Mouse (Mus musculus) heart, adult 9 months (tissue): Measurements from ENCODE around the gene Stmn1.
A peak's percentile ranks its signal among the peaks of the same experiment; 100 is the strongest.
"Not testable (repeated sequence)": the region's sequence is repeated elsewhere in the genome, so short reads cannot be mapped to it uniquely, and the experiment has no call there.

Experiments
- DNase-seq, 2 experiments: peaks; one replicate each; pipeline ENCODE4 v3.0.0; 2022; ENCODE audit warnings: low spot score in 2 of 2

The Stmn1 gene

DNA sequence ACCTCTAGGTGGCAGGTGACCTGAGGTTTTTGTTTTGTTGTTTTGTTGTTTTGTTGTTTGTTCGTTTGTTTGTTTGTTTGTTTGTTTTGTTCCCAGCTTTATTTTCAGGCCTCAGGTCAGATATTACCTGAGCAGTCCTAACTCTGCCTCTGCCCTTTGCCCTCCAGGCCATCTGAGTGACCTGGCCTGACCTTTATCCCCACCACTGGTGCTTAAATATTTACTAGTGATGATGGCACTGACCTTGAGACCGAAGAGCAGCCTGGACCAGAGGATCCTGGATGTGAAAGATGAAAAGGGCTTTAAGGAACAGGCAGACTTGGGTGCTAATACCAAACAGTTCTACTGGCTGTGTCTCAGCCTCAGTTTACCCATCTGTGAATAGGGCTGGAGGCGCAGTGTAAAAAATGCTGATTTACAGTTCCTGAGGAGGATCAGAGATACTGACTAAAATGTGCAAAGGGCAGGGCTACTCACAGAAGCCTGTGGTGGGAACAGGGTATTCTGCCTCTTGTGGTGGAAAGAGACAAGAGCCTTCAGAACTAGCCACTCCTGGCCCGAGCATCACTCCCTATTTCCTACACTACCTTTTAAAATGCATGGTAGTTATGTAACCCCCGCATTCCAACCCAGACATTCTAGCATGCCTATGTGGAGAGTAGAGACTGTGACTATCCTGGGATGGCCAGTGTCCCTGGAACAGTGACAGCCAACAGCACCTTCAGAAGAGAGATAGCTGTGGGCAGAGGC, 17.2 kb downstream of the Stmn1 start:
- DNase-seq = no peak

DNA sequence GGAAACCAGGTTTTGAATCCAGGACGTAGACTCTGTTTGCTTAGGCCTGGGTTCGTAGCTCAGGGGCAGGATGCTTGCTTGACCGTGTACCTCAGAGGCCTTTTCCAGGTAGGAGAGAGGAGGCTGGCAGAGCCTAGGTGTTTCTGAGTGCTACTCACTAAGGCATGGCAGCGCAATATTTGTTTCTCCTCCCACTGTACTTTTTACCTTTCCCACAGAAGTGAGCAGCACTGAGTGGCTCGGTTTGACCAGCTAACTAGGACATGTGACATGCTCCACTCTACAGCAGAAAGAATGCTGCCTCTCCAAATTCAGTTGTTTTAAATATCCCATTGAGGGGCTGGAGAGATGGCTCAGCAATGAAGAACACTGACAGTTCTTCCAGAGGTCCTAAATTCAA, 20.1 kb downstream of the Stmn1 start:
- DNase-seq = no peak

DNA sequence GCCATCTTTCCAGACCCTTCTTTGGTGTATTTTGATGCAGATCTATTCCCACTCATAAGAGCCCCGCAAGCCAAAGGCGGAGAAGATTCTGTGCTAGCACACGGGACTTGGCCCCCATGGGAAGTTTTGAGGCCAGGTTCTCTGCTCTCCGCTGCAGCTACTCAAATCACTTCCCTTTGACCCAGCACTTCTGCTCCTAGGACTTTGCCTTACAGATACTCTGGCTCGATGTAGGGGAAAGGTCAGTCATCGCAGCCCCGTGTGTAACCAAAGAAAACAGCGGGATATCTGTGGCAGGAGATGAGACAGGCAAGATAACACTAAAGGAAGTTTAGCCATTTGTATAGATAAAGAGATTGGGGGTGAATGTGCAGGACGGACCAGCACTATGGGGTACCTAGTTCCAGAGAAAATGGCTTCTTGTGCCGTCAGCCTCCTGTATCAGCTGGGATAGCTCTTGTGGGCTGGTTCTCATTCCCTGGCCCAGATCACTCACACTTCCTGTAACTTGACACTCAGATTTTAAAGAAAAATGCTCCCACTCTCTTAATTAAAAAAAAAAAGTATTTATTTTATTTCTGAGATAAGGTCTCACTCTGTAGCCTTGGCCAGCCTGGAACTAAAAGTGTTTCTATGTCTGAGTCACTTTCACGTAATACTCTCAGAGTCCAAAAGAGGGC, 22.0 kb downstream of the Stmn1 start:
- no peak for DNase-seq

DNA sequence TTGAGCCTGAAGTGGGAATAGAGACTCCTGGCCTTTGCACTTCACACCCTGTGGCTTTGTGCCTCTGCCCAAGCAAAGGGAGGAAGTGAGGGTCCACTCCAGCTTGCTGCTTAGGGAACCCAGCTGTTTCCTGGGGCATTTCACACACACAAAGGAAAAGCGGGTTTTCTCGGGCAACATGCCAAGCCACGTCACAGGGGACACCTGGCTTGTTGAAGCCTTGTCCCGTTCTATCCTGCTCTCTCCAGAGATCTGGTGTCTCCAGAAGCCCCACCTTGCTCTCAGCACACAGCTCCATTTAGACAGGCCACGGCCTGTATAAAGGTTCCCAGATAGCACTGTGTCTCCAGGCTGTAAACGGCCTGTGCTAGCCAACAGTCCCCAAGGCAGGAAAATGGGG, 23.6 kb downstream of the Stmn1 start:
- no peak for DNase-seq

DNA sequence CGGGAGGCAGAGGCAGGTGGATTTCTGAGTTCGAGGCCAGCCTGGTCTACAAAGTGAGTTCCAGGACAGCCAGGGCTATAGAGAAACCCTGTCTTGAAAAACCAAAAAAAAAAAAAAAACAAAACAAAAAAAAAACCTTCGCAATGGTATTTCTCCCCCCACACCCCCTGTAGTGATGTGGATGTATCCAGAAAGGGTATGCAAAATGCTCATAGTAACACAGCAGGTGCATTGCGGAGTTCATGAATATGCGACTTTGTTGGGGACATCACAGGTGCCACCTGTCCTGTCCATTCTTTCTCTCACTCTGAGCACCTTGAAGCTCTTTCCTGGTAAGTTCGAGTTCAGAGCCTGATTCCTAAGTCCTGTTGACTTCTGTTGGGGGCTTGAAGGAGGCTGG, 26.0 kb downstream of the Stmn1 start:
- not testable (repeated sequence) for DNase-seq

DNA sequence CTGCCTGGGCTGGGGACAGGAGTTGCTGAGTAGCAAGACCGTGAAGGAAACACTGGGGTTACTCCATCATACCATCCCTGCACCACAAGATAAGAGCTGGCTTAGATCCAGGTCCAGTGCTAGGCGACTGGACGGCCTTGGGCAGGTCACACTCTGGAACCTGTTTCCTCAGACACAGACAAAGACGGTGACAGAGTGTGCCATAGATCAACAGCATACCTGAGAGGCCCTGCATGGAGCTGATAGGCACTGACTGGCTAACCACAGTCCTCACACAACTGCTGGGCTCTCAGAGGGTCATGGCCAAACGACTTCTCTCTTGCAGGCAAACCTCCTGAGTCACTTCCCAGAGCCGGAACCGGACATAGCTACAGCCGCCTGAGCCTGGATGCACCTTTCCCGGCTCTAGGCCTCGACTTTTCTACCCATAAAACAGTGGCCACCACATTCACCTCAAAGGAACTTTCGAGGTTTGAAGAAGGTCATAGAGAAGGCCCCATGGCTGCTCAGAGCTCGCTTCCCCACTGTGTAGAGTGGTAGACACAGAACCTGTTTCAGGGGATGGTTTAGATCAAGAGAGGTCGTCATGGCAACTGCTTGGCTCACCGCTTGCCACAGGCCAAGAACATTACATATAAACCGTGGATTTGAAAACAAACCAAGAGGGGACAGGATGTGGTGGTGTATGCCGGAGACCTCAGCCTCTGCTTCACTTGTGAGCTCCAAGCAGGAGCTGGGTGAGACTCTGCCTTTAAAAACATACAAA, 26.8 kb downstream of the Stmn1 start:
- no peak for DNase-seq

DNA sequence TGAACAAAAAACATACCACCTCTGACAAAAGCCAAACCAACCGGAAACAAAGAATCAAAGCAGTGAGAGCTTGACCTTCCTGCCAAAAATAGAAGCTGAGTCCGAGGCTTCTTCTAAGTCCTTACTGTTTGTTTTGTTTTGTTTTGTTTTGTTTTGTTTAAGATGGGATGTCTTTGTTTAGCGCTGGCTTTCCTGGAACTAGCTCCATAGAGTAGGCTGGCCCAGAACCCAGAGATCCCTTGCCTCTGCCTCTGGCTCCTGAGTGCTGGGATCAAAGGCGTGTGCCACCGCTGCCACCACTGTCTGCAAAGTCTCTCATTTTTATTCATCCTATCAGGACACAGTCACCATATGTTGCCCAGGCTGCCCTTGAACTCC, 27.4 kb downstream of the Stmn1 start:
- DNase-seq = no peak

DNA sequence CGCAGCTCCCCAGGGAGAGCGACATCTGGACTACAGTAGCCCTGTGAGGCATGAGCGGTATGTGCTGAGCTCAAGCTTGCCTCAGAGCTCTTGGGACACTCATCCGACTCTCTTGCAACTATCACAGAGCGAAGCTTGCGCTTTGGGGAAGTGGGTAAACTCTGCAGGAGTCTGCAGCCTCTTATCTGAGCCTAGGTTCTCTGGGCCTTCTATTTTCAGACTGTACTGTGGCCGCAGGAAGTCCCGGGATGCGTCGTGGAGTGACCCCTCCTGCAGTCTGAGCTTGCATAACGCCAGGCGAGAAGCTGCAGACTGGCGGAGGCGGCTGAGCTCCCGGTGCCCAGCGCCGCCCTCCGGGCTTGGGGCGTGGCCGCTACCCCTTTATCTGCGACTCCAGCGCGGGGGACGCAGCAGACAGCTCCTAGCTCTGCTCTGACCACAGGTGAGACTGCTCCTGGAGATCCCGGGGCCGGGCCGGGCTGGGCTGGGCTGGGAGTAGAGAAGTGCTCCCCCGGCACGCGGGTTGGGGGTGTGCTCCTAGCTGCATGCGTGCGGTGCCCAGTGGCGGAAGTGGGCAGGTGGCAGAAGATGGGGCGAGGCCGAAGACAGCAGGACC, 28.6 kb downstream of the Stmn1 start, which contains the start of gene Paqr7:
Gene Paqr7, plus strand, starts transcription at position 103 of the 616 bp plus-strand sequence.
- DNase-seq = peak; percentile 81 to 83

DNA sequence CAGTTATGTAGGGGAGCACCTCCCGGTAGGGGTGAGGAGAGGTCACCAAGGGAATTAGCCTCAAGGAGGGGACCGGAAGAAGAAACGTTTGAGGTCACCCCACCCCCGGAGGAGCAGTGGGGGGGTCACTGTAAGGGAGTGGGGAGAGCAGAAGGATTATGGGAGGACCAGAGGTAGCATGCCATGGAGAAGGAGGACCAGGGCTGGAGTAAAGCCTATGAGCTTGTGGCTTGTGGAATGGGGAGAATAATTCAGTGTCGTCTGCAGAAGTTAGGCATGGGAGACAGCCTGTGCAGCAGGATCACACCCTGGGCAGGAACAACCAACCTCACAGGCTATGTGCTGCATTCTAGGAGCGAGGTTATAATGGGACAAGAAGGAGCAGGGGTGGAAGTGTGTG, 29.1 kb downstream of the Stmn1 start:
- peak in 1 of 2 experiments; percentile 26 for DNase-seq

DNA sequence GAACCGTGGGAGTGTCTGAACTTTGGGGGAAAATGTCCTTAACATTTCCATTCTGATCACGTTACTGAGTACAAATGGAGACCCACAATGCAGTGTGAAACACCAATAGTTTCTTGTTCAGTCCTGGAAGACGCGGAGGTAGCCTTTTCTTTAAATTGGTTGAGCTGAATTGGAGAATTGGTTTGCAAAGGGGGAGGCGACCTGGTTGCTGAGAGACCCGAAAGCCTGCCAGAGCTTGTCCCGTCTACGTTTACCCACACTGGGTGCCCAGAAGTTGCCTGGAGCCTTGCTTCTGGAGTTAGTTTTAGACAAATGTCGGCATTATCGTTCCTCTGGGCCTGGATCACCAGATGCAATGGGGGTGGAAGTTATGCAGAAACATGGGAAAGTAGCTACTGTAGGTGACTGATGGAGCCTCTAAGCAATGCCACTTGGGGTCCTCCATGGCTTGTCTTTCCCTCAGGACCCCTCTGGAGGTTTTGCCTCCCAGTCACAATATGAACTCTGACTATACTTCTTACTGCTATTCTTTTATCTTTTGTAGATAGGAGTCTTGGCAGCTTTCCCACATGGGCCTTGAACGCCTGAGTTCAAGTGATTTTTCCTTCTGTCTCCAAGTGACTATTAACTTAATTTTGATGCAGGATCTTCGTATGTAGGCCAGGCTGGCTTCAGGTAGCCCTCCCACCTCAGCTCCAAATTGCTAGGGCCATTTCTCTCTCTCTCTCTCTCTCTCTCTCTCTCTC, 30.0 kb downstream of the Stmn1 start:
- DNase-seq = no peak

DNA sequence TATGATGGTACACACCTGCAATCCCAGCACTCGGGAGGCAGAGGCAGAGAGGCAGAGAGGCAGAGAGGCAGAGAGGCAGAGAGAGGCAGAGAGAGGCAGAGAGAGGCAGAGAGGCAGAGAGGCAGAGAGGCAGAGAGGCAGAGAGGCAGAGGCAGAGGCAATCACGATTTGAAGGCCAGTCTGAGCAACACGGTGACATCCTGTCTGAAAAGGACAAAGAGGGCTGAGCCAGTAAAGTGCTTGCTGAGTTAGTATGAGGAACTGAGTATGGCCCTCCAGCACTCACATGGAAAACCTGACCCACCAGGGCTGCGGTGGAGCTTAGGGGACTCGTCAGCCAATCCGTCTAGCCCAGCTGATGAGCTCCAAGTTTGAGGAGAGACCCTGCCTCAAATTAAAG, 30.9 kb downstream of the Stmn1 start:
- not testable (repeated sequence) for DNase-seq

DNA sequence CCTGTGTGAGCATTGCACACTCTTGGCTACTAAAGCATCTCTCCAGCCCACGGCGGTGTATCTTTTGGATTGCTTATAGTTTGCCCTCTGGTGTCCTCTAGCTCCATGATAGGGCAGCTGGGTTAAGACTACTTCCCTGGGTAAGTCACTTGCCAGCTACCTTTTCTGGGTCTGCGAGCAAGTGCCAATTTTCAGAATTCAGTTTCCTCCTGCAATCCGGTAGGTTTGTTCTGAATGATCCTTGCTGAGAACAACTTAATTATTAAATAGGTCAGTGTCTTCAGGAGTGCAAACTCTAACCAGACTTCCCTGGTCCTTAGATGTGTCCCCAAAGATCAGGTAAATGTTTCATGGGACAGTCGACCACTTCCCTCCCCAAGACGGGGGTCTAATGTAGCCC, 33.0 kb downstream of the Stmn1 start:
- no peak for DNase-seq

DNA sequence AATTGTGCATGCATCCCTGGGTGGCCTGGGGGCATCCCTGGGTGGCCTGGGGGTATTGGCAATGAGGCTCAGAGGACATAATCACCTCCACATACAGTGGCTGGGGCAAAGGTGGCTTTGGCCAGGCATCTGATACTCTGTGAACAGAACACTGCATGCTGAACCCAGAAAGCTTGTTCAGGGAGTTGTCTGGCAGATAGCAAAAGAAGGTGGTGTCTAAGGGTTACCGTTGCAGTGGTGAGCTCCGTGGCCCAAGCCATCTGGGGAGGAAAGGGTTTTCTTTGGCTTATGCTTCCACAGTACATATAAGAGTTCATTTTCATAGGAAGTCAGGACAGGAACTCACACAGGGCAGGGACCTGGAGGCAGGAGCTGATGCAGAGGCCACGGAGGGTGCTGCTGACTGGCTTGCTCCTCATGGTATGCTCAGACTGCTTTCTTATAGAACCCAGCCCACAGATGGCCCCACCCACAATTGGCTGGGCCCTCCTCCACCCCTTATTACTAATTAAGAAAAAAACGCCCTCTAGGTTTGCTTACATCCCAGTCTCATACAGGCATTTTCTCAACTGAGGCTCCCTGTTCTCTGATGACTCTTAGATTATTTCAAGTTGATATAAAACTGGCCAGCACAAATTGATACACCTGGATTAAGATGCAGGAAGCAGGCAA, 35.7 kb downstream of the Stmn1 start:
- DNase-seq = no peak

DNA sequence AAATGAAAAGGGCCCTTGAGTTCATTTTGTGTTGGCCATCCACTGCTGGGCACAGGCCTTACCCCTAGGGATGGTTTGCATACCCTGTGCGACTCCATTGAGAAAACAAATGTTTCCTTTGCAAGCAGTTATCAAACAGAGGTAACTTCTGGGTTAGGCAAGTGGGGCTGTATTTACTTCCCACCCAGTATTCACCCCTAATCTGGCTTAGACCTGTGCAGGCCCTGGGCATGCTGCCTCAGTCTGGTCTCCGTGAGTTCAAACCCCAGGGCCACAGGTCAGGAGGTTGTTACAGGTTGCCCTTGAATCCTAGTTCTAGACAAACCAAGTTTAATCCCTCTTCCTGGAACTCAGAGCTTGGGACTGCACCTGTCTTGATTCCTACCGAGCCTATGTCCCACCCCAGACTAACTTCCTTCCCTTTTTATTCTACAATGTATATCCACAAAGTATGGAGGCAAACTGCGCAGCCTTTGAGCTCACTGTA, 37.2 kb downstream of the Stmn1 start:
- no peak for DNase-seq

DNA sequence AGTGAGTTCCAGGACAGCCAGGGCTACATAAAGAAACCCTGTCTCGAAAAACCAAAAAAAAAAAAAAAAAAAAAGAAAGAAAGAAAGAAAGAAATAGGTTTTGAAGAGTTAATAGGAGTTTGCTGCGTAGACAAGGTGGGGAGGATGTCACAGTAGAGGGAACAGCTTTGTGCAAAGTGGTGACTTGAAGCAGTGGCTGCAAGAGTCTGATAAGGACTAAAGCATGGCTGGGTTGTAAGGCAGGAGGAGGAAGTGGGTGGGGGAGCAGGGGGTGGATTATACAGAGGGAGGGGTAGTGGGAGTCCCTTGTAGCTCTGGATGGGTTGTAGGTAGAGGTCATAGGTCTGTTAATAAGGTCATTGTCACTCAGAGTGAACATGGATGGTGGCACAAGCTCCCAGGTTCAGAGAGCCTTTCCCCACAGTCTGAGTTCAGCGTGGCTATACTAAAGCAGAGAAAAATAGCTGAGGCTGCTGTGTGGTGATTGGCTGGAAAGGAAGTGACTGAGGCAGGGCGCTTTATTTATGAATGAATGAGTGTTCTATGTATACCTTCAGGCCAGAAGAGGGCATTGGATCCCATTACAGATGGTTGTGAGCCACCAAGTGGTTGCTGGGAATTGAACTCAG, 38.0 kb downstream of the Stmn1 start:
- no peak for DNase-seq

DNA sequence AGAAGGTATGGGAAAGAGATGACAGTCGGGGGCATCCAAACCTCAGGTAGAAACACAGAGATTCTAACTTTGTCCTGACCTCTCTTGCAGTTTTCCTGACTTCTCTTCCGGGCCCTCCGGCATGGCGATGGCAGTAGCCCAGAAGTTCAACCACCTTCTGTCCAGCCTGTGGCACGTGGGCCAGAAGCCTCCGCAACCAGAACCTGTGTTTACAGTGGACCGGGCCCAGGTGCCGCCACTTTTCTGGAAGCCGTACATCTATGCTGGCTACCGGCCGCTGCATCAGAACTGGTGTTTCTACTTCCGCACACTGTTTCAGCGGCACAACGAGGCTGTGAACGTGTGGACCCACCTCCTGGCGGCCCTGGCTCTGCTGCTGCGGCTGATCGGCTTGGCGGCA, 38.6 kb downstream of the Stmn1 start:
- DNase-seq = no peak

DNA sequence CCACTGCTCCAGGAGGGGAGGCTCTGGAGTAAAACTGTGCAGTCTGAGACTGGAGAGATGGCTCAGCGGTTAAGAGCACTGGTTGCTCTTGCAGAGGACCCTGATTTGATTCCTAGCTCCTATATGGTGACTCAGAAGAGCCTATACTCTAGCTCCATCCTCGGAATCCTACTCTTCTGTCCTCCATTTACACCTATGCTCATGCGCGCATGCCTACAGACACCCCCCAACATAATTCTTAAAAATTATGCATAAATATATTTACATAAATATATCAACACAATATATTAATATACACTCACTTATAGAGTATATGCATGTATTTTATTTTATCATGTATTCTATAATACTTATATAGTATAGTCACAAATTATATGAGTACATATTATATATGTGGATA, 42.3 kb downstream of the Stmn1 start:
- DNase-seq = no peak

DNA sequence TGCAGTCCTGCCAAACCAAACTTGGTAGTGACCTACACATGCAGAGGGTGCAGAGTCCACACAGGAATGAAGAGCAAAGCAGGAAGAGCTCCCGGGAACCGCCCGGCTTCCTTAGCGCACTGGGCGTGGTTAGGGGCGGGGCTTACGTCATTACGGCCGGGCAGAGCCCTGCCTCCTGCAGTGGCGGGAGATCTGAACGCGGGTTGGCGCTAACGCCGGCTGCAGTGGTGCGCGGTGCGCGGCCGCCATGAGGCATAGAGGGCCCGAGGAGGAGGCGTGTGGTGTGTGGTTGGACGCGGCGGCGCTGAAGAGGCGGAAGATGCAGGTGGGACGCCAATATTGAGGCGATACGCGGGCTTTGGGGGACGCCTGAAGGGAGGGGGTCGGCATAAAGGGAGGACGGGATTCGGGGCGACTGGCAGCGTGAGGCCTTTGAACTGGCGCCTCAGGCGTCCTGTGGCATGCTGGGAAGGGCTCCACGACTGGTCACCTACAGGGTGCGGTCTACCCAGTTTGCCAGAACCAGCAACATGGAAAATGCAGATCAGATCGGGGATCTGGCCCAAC, 42.8 kb downstream of the Stmn1 start, which contains the start of gene Aunip:
Gene Aunip, plus strand, starts transcription at position 155 of the 567 bp plus-strand sequence.
- peak; percentile 81 to 86 for DNase-seq

DNA sequence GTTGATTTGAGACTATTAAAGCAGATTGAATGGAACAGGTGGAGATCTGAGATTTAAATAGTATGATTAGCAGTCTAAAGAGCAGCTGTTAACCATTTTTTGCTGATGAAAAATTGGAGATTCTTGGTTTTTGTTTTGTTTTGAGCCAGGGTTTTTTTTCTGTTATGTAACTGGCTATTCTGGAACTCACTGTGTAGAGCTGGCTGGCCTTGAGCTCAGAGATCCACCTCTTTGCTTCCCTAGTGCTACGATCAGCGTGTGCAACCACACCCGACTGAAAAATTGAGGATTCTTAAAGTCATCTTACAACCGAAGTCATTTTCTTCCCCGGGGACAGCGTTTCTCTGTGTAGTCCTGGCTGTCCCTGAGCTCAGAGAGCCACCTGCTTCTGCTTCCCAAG, 43.6 kb downstream of the Stmn1 start:
- no peak for DNase-seq

DNA sequence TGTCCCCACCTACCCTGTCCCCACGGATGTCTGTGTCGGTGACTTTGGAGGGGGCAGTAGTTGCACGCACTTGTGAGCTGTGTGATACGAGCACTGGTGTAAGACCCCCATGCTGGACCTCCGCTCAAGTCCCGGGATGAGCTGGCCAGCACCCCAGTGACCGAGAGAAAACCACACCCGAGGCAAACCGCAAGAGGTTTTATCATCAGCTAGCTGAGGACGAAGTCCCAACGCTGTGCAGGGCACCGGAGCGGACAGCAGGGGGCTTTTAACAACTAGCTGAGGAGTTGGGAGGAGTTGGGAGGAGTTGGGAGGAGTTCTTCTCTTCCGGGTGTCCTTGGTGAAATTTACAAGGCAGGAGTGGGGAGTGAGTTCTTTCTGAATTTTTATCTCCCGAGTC, 44.7 kb downstream of the Stmn1 start:
- peak in 1 of 2 experiments; percentile 64 for DNase-seq
